Mouse (Mus musculus): Measurements from ENCODE around the gene Mtap. TPM values are rescaled to one million over a fixed set of nuclear protein-coding genes. Genes with fewer than 3 reads are reported as not detected.

Gene Mtap
- polyA plus RNA-seq, 1 experiment from 2014 or later, result 110 TPM

- H3K4me3 ChIP-seq (ENCODE audit: low read depth, low read length), result no peak overlapping the region
- H3K4me2 ChIP-seq (ENCODE audit: low read depth, low read length, severe bottlenecking), result no peak overlapping the region
- no peak for DNase-seq (ENCODE audit: low spot score)
- no peak for ATAC-seq (replicated peaks; ENCODE audit: low FRiP score)
- no peak overlapping the region for H3K9ac ChIP-seq (ENCODE audit: low read length)
- no peak overlapping the region for H3K27ac ChIP-seq (ENCODE audit: low read depth, low read length)
- H3K4me1 ChIP-seq (replicated peaks; ENCODE audit: control insufficient read depth, insufficient read depth, low read length), result no peaks in the 10 kb centered on the region
- no peaks in the 10 kb centered on the region for H3K36me3 ChIP-seq (ENCODE audit: control insufficient read depth, insufficient read depth, low read length)
- WGBS, result 70% methylated on average over 2 of the region's 2 CpGs
- no peaks in the 10 kb centered on the region for H3K27me3 ChIP-seq (ENCODE audit: control insufficient read depth, insufficient read depth, low read length)
- no peaks in the 10 kb centered on the region for H3K9me3 ChIP-seq (ENCODE audit: control insufficient read depth, low read length)
These were observed 30.4 kb upstream of the Mtap start for GRCm38 (mm10) chr4:89106505-89106904.

- Histone ChIP-seq H3K9ac (ENCODE audit: low read length) (no peak overlapping the region), H3K9me3 (ENCODE audit: control insufficient read depth, low read length) (no peaks in the 10 kb centered on the region), H3K4me1 (replicated peaks; ENCODE audit: control insufficient read depth, insufficient read depth, low read length) (no peaks in the 10 kb centered on the region), H3K4me3 (ENCODE audit: low read depth, low read length) (no peak overlapping the region), H3K27ac (ENCODE audit: low read depth, low read length) (no peak overlapping the region), H3K4me2 (ENCODE audit: low read depth, low read length, severe bottlenecking) (no peak overlapping the region), H3K36me3 (ENCODE audit: control insufficient read depth, insufficient read depth, low read length) (no peaks in the 10 kb centered on the region), H3K27me3 (ENCODE audit: control insufficient read depth, insufficient read depth, low read length) (no peaks in the 10 kb centered on the region)
- DNase-seq (ENCODE audit: low spot score) (no peak), ATAC-seq (replicated peaks; ENCODE audit: low FRiP score) (no peak)
- WGBS, result 91% methylated on average over 11 of the region's 11 CpGs
These were observed 24.7 kb upstream of the Mtap start for GRCm38 (mm10) chr4:89112168-89112710.

- Histone ChIP-seq H3K4me1 (replicated peaks; ENCODE audit: control insufficient read depth, insufficient read depth, low read length) (no peaks in the 10 kb centered on the region), H3K9me3 (ENCODE audit: control insufficient read depth, low read length) (no peaks in the 10 kb centered on the region), H3K27me3 (ENCODE audit: control insufficient read depth, insufficient read depth, low read length) (no peaks in the 10 kb centered on the region), H3K4me3 (ENCODE audit: low read depth, low read length) (no peak overlapping the region), H3K4me2 (ENCODE audit: low read depth, low read length, severe bottlenecking) (no peak overlapping the region), H3K36me3 (ENCODE audit: control insufficient read depth, insufficient read depth, low read length) (no peaks in the 10 kb centered on the region), H3K27ac (ENCODE audit: low read depth, low read length) (no peak overlapping the region), H3K9ac (ENCODE audit: low read length) (no peak overlapping the region)
- 69% methylated on average over 4 of the region's 4 CpGs for WGBS
- DNase-seq (ENCODE audit: low spot score) (no peak), ATAC-seq (replicated peaks; ENCODE audit: low FRiP score) (no peak)
These were observed 24.1 kb upstream of the Mtap start for GRCm38 (mm10) chr4:89112782-89113181.

GRCm38 (mm10) chr4:89116006-89116405 lies 20.9 kb upstream of the Mtap start:
- Histone ChIP-seq H3K36me3 (ENCODE audit: control insufficient read depth, insufficient read depth, low read length) (no peaks in the 10 kb centered on the region), H3K4me3 (ENCODE audit: low read depth, low read length) (no peak overlapping the region), H3K4me2 (ENCODE audit: low read depth, low read length, severe bottlenecking) (no peak overlapping the region), H3K9me3 (ENCODE audit: control insufficient read depth, low read length) (no peaks in the 10 kb centered on the region), H3K4me1 (replicated peaks; ENCODE audit: control insufficient read depth, insufficient read depth, low read length) (no peaks in the 10 kb centered on the region), H3K9ac (ENCODE audit: low read length) (no peak overlapping the region), H3K27ac (ENCODE audit: low read depth, low read length) (no peak overlapping the region), H3K27me3 (ENCODE audit: control insufficient read depth, insufficient read depth, low read length) (no peaks in the 10 kb centered on the region)
- DNase-seq (ENCODE audit: low spot score) (no peak), ATAC-seq (replicated peaks; ENCODE audit: low FRiP score) (no peak)
- WGBS, result 87% methylated on average over 2 of the region's 2 CpGs

GRCm38 (mm10) chr4:89119900-89120299 lies 17.0 kb upstream of the Mtap start:
- no peaks in the 10 kb centered on the region for H3K9me3 ChIP-seq (ENCODE audit: control insufficient read depth, low read length)
- no peak overlapping the region for H3K4me3 ChIP-seq (ENCODE audit: low read depth, low read length)
- H3K27me3 ChIP-seq (ENCODE audit: control insufficient read depth, insufficient read depth, low read length), result no peaks in the 10 kb centered on the region
- no peaks in the 10 kb centered on the region for H3K36me3 ChIP-seq (ENCODE audit: control insufficient read depth, insufficient read depth, low read length)
- H3K4me2 ChIP-seq (ENCODE audit: low read depth, low read length, severe bottlenecking), result no peak overlapping the region
- no peaks in the 10 kb centered on the region for H3K4me1 ChIP-seq (replicated peaks; ENCODE audit: control insufficient read depth, insufficient read depth, low read length)
- H3K9ac ChIP-seq (ENCODE audit: low read length), result no peak overlapping the region
- ATAC-seq (replicated peaks; ENCODE audit: low FRiP score) (no peak), DNase-seq (ENCODE audit: low spot score) (no peak)
- no peak overlapping the region for H3K27ac ChIP-seq (ENCODE audit: low read depth, low read length)

- Histone ChIP-seq H3K36me3 (ENCODE audit: control insufficient read depth, insufficient read depth, low read length) (no peaks in the 10 kb centered on the region), H3K4me2 (ENCODE audit: low read depth, low read length, severe bottlenecking) (no peak overlapping the region), H3K4me3 (ENCODE audit: low read depth, low read length) (no peak overlapping the region), H3K9me3 (ENCODE audit: control insufficient read depth, low read length) (no peaks in the 10 kb centered on the region), H3K27me3 (ENCODE audit: control insufficient read depth, insufficient read depth, low read length) (no peaks in the 10 kb centered on the region), H3K4me1 (replicated peaks; ENCODE audit: control insufficient read depth, insufficient read depth, low read length) (no peaks in the 10 kb centered on the region), H3K9ac (ENCODE audit: low read length) (no peak overlapping the region), H3K27ac (ENCODE audit: low read depth, low read length) (no peak overlapping the region)
- ATAC-seq (replicated peaks; ENCODE audit: low FRiP score) (no peak), DNase-seq (ENCODE audit: low spot score) (no peak)
- WGBS, result 95% methylated on average over 5 of the region's 5 CpGs
These were observed 16.6 kb upstream of the Mtap start for GRCm38 (mm10) chr4:89120353-89120752.

- Histone ChIP-seq H3K4me3 (ENCODE audit: low read depth, low read length) (no peak overlapping the region), H3K9ac (ENCODE audit: low read length) (no peak overlapping the region), H3K27ac (ENCODE audit: low read depth, low read length) (no peak overlapping the region), H3K4me2 (ENCODE audit: low read depth, low read length, severe bottlenecking) (no peak overlapping the region), H3K9me3 (ENCODE audit: control insufficient read depth, low read length) (no peaks in the 10 kb centered on the region), H3K27me3 (ENCODE audit: control insufficient read depth, insufficient read depth, low read length) (no peaks in the 10 kb centered on the region), H3K4me1 (replicated peaks; ENCODE audit: control insufficient read depth, insufficient read depth, low read length) (no peaks in the 10 kb centered on the region), H3K36me3 (ENCODE audit: control insufficient read depth, insufficient read depth, low read length) (no peaks in the 10 kb centered on the region)
- ATAC-seq (replicated peaks; ENCODE audit: low FRiP score) (no peak), DNase-seq (ENCODE audit: low spot score) (no peak)
- WGBS, result 79% methylated on average over 16 of the region's 16 CpGs
These were observed 13.3 kb upstream of the Mtap start for GRCm38 (mm10) chr4:89123446-89124243.

GRCm38 (mm10) chr4:89127674-89128073 lies 9.2 kb upstream of the Mtap start:
- no peaks in the 10 kb centered on the region for H3K4me1 ChIP-seq (replicated peaks; ENCODE audit: control insufficient read depth, insufficient read depth, low read length)
- H3K4me3 ChIP-seq (ENCODE audit: low read depth, low read length), result no peak overlapping the region
- no peak overlapping the region for H3K4me2 ChIP-seq (ENCODE audit: low read depth, low read length, severe bottlenecking)
- no peak for ATAC-seq (replicated peaks; ENCODE audit: low FRiP score)
- 63% methylated on average over 5 of the region's 5 CpGs for WGBS
- no peaks in the 10 kb centered on the region for H3K36me3 ChIP-seq (ENCODE audit: control insufficient read depth, insufficient read depth, low read length)
- H3K27ac ChIP-seq (ENCODE audit: low read depth, low read length), result no peak overlapping the region
- H3K9ac ChIP-seq (ENCODE audit: low read length), result no peak overlapping the region
- H3K27me3 ChIP-seq (ENCODE audit: control insufficient read depth, insufficient read depth, low read length), result no peaks in the 10 kb centered on the region
- DNase-seq (ENCODE audit: low spot score), result no peak
- no peaks in the 10 kb centered on the region for H3K9me3 ChIP-seq (ENCODE audit: control insufficient read depth, low read length)

Measured in forebrain, embryonic 11.5 days (tissue).